Mouse (Mus musculus) hindbrain, embryonic 16.5 days (tissue): ENCODE results near the gene Sptbn4. TPM values are rescaled to one million over a fixed set of nuclear protein-coding genes. Genes with fewer than 3 reads are reported as not detected.
A peak's percentile ranks its signal among the peaks of the same experiment; 100 is the strongest.

Experiments
- ATAC-seq: fragments of 200-750 bp; cut with Nextera tagmentation; 2 replicates; pipeline ENCODE4 v1.8.0; 2017; ENCODE audit warnings: moderate TSS enrichment, moderate library complexity
- H3K27ac ChIP-seq: fragments of 300-500 bp; sonication (generic); 2 replicates; pipeline ENCODE4 v1.5.1; 2014; ENCODE audit warnings: low read depth, mild to moderate bottlenecking, control low read depth, low read length, moderate library complexity
- H3K27me3 ChIP-seq: fragments of 300-500 bp; sonication (generic); replicated peaks from 2 replicates; pipeline ENCODE4 v1.6.1; 2014; ENCODE audit warnings: low read length; ENCODE audit not compliant: control insufficient read depth, insufficient read depth
- H3K36me3 ChIP-seq: fragments of 300-500 bp; sonication (generic); 2 replicates; pipeline ENCODE4 v1.6.1; 2014; ENCODE audit warnings: mild to moderate bottlenecking, low read length, moderate library complexity, mixed read lengths; ENCODE audit not compliant: control insufficient read depth, insufficient read depth
- H3K4me1 ChIP-seq: fragments of 300-500 bp; sonication (generic); 2 replicates; pipeline ENCODE4 v1.6.1; 2014; ENCODE audit warnings: low read depth, low read length; ENCODE audit not compliant: control insufficient read depth, insufficient read depth
- H3K4me2 ChIP-seq: fragments of 300-500 bp; sonication (generic); 2 replicates; pipeline ENCODE4 v1.6.1; 2014; ENCODE audit warnings: mild to moderate bottlenecking, low read length, control low read depth, moderate library complexity
- H3K4me3 ChIP-seq: fragments of 300-500 bp; sonication (generic); 2 replicates; pipeline ENCODE4 v1.5.1; 2014; ENCODE audit warnings: mild to moderate bottlenecking, low read length, control low read depth, moderate library complexity
- H3K9ac ChIP-seq: fragments of 300-500 bp; sonication (generic); 2 replicates; pipeline ENCODE4 v1.6.1; 2014; ENCODE audit warnings: low read depth, mild to moderate bottlenecking, control low read depth, low read length, moderate library complexity
- H3K9me3 ChIP-seq: fragments of 300-500 bp; sonication (generic); 2 replicates; pipeline ENCODE4 v1.6.1; 2014; ENCODE audit warnings: mild to moderate bottlenecking, low read length, moderate library complexity; ENCODE audit not compliant: control insufficient read depth
- WGBS: fragments of 180-500 bp; shearing (Covaris S2); extraction: QIAGEN DNeasy Blood & Tissue Kit; methylation state at CpG from one replicate; pipeline ENCODE4 v1.1.7; 2014; 5-methylcytosine and 5-hydroxymethylcytosine counted together
- polyA plus RNA-seq: library from polyadenylated mRNA; unstranded; fragments of >200 nt; fragmentation: Nextera tagmentation; extraction: Ambion mirVana; gene quantifications from 2 replicates; pipeline ENCODE4 v1.2.1, GENCODE M21; 2015

The Sptbn4 gene
- polyA plus RNA-seq, 1 experiment from 2014 or later, result 3.1 TPM

- Histone ChIP-seq H3K27ac (no peak overlapping the region), H3K4me1 (peaks cover 9% of the 10 kb centered on the region; the same call in 1 of the 2 replicates), H3K4me2 (no peak overlapping the region), H3K4me3 (no peak overlapping the region), H3K9ac (no peak overlapping the region), H3K9me3 (no peaks in the 10 kb centered on the region), H3K27me3 (no peaks in the 10 kb centered on the region), H3K36me3 (no peaks in the 10 kb centered on the region)
- 91% methylated on average over 7 of the region's 7 CpGs for WGBS
- no peak for ATAC-seq
Observed at GRCm38 (mm10) chr7:27478561-27478960, 31.1 kb upstream of the Sptbn4 start.

DNA sequence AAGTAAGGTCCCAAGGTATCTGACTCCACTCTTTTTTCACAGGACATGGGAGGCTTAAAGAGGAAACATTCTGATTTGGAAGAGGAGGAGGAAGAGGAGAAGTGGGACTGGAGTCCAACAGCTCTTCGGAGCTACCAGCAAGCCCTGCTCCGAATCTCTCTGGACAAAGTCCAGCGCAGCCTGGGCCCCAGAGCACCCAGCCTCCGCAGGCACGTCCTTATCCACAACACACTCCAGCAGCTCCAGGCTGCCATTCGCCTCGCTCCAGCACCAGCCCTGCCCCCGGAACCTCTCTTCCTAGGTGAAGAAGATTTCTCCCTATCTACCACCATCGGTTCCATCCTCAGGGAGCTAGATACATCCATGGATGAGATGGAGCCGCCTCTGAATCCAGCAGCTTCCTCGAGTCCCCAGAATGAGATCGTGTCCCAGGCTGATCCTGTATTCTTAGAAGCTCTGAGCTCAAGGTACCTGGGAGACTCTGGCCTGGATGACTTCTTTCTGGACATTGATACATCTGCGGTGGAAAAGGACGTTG lies 28.7 kb upstream of the Sptbn4 start:
- no peak for ATAC-seq
- no peak overlapping the region for H3K4me2 ChIP-seq
- 98% methylated on average over 14 of the region's 14 CpGs for WGBS
- H3K36me3 ChIP-seq, result no peaks in the 10 kb centered on the region
- no peaks in the 10 kb centered on the region for H3K9me3 ChIP-seq
- H3K27me3 ChIP-seq, result no peaks in the 10 kb centered on the region
- peaks cover 9% of the 10 kb centered on the region for H3K4me1 ChIP-seq
- H3K27ac ChIP-seq, result no peak overlapping the region
- H3K4me3 ChIP-seq, result no peak overlapping the region
- H3K9ac ChIP-seq, result no peak overlapping the region

- H3K36me3 ChIP-seq, result no peaks in the 10 kb centered on the region
- 97% methylated on average over 2 of the region's 2 CpGs for WGBS
- no peak for ATAC-seq
- H3K4me1 ChIP-seq, result peaks cover 9% of the 10 kb centered on the region
- H3K27ac ChIP-seq, result no peak overlapping the region
- H3K4me3 ChIP-seq, result no peak overlapping the region
- H3K9me3 ChIP-seq, result no peaks in the 10 kb centered on the region
- no peak overlapping the region for H3K4me2 ChIP-seq
- H3K9ac ChIP-seq, result no peak overlapping the region
- no peaks in the 10 kb centered on the region for H3K27me3 ChIP-seq
Observed at GRCm38 (mm10) chr7:27475596-27475995, 28.1 kb upstream of the Sptbn4 start.

GRCm38 (mm10) chr7:27474490-27474954 lies 27.0 kb upstream of the Sptbn4 start:
- ATAC-seq, result peak; percentile 94
- Histone ChIP-seq H3K4me1 (peaks cover 9% of the 10 kb centered on the region), H3K27ac (peak overlapping the region; percentile 80), H3K4me2 (peak overlapping the region; percentile 91), H3K4me3 (peak overlapping the region; percentile 70), H3K36me3 (no peaks in the 10 kb centered on the region), H3K9ac (peak overlapping the region; percentile 67), H3K9me3 (no peaks in the 10 kb centered on the region), H3K27me3 (no peaks in the 10 kb centered on the region)
- under 1% methylated on average over 18 of the region's 23 CpGs for WGBS

DNA sequence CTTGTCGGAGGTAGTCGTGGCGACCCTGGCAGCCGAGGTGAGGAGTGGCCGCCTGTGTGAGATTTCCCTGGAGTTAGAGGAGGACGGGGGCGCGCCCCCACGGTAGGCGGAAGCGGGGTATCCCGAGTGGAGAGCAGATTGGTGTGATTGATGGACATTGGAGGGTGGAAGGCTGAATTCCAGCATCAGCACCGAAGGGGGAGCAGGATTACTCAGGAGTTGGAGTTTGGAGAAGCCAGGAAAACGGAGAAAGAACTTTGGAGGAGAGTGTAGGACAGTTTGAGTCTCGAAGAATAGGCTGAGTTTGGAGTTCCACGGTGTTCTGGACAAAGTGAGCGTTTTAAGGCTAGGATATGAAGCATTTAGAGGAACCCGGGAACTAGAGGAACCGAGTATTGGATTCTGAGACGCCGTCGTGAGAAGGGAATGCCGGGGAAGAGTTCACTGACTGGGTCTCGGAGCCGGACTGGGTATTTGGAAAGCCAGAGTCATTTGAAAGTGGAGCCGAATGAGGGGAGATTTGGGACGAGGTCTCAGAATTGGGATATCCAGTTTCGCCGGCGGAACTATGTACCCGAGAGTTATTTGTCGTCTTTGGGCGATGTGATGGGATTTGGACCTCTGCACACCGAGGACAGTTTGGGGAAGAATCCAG lies 26.5 kb upstream of the Sptbn4 start:
- H3K4me3 ChIP-seq, result peak overlapping the region; percentile 70
- peak overlapping the region; percentile 91 for H3K4me2 ChIP-seq
- H3K9me3 ChIP-seq, result no peaks in the 10 kb centered on the region
- under 1% methylated on average over 34 of the region's 34 CpGs for WGBS
- peak overlapping the region; percentile 80 for H3K27ac ChIP-seq
- no peak for ATAC-seq
- H3K9ac ChIP-seq, result peak overlapping the region; percentile 67
- H3K36me3 ChIP-seq, result no peaks in the 10 kb centered on the region
- no peaks in the 10 kb centered on the region for H3K27me3 ChIP-seq
- peaks cover 9% of the 10 kb centered on the region for H3K4me1 ChIP-seq

DNA sequence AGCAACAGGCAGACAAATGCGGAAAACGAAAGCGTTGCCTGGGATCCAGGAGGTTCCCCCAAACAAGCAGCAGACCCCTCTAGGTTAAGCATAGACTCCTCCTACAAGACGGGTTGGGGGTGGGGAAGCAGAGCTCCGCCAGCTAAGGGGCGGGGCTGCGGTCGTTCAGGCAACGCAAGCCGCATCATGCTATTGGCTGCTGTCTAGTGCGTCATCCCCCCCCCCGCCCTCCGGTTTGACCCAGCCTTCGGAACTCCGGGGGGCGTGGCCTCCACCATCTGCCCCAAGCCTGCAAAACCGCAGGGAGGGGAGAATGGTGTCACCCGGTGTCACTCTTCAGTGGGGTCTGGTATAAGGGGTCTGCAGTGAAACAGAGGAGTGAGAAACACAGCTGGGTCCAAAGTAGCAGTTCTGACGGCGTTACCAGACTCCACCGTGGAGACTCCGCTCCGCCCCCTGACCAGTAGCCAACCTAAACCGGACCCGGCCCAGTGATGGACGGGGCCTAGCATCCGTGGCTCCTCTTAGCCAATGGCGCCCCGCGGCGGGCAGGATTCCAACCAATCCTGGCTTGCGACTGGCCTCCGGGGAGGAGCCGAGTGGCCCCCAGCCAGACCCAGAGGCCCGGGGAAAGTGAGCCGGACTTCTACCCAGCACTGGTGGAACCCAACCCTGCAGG lies 25.8 kb upstream of the Sptbn4 start, which contains the start of gene Sertad3:
Gene Sertad3, plus strand, starts transcription at position 613 of the 679 bp plus-strand sequence.
- under 1% methylated on average over 36 of the region's 36 CpGs for WGBS
- H3K9ac ChIP-seq, result peak within 1 kb of the TSS; percentile 67
- no peaks in the 10 kb centered on the region for H3K27me3 ChIP-seq
- no peaks in the 10 kb centered on the region for H3K9me3 ChIP-seq
- H3K27ac ChIP-seq, result peak within 1 kb of the TSS; percentile 80
- ATAC-seq, result peak; percentile 94
- peaks cover 9% of the 10 kb centered on the region for H3K4me1 ChIP-seq
- no peaks in the 10 kb centered on the region for H3K36me3 ChIP-seq
- peak within 1 kb of the TSS; percentile 91 for H3K4me2 ChIP-seq
- peak within 1 kb of the TSS; percentile 70 for H3K4me3 ChIP-seq

DNA sequence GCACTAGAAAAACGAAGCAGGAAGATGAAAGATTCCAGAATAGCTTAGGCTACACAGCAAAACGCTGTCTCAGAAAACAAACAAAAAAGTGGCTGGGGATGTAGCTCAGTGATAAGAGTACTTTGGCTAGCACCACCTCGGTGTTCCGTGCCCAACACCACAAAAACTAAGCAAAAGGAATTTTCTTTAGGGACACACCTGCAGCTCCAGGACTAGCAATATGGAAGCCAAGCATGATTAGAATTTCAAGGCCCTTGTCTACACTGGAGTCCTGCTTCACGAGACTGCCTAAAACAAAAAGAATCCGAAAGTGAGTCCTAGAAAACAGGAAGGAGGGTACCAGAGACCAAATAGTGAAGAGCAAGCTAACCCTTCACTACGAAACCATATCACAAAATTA lies 25.1 kb upstream of the Sptbn4 start:
- Histone ChIP-seq H3K27me3 (no peaks in the 10 kb centered on the region), H3K4me3 (peak overlapping the region; percentile 70)
- 43% methylated on average over 7 of the region's 7 CpGs for WGBS

GRCm38 (mm10) chr7:27471390-27472120 lies 24.1 kb upstream of the Sptbn4 start:
- H3K4me1 ChIP-seq, result peaks cover 9% of the 10 kb centered on the region
- no peak for ATAC-seq
- WGBS, result 93% methylated on average over 11 of the region's 11 CpGs

More for the DNA sequence above, 25.1 kb upstream of the Sptbn4 start:
- H3K27ac ChIP-seq, result peak overlapping the region; percentile 49
- H3K36me3 ChIP-seq, result no peaks in the 10 kb centered on the region
- peaks cover 9% of the 10 kb centered on the region for H3K4me1 ChIP-seq
- no peak for ATAC-seq
- H3K4me2 ChIP-seq, result peak overlapping the region; percentile 91
- H3K9me3 ChIP-seq, result no peaks in the 10 kb centered on the region
- no peak overlapping the region for H3K9ac ChIP-seq

More at GRCm38 (mm10) chr7:27471390-27472120, 24.1 kb upstream of the Sptbn4 start:
- Histone ChIP-seq H3K4me3 (no peak overlapping the region), H3K4me2 (no peak overlapping the region), H3K36me3 (no peaks in the 10 kb centered on the region), H3K27me3 (no peaks in the 10 kb centered on the region), H3K27ac (no peak overlapping the region), H3K9ac (no peak overlapping the region), H3K9me3 (no peaks in the 10 kb centered on the region)
